Mouse (Mus musculus) liver, adult 2 months (tissue): Measurements from ENCODE around the gene Smarcd2.

ENCODE experiments used
- CTCF ChIP-seq: fragments of 200-500 bp; IDR thresholded peaks from 2 replicates; pipeline ENCODE4 v1.5.1; 2011; ENCODE audit warnings: low read depth, low read length, control low read depth
- POLR2A ChIP-seq: fragments of 200-500 bp; IDR thresholded peaks from 2 replicates; pipeline ENCODE4 v1.6.1; 2011; ENCODE audit warnings: low read length, control low read depth; ENCODE audit not compliant: insufficient read depth; ENCODE audit errors: extremely low read depth

GRCm38 (mm10) chr11:106289369-106289768 lies 16.6 kb upstream of the Smarcd2 start:
- TF ChIP-seq CTCF, result peak; percentile 49
- no peak for TF ChIP-seq POLR2A
